ENCODE assay signal across 12 mouse cellular contexts in the genomic region with DNA sequence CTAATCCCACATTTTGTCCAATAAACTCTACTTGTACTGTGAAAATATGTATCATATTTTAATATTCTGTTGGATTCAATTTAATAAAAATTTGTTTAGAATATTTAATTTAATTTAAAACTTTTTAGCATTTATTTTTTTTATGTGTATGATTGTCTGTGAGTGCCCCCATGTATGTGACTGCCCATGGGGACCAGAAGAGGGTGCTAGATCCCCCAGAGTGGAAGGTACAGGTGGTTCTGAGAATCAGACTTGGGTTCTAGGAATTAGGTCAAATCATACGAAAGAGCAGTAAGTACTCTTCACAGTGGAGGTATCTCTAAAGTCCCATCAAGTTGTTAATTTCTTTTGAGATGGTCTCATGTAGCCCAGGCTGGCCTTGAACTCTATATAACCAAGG. TPM values are rescaled to one million over a fixed set of nuclear protein-coding genes. Genes with fewer than 3 reads are reported as not detected.
"Had no signal": no experiment of that assay in that cellular context is flagged by ENCODE, and none has a peak within 500 bp of the region (broad histone marks: within the 10 kb centered on the region; RNA-seq: fewer than 3 reads in every experiment).

No protein-coding gene starts in this region.

- H3K4me3 ChIP-seq: limb, embryonic 15.5 days; liver, embryonic 13.5 days; midbrain, embryonic 13.5 days; myocyte; neural tube, embryonic 15.5 days had no signal

- DNase-seq: kidney, adult 8-10 months; kidney, postnatal 36 days; liver, embryonic 13.5 days; lung, adult 18-20 months; right cerebral cortex, adult 18-20 months; right cerebral cortex, postnatal 25 days; thymus, postnatal 4 days had no signal

- H3K36me3 ChIP-seq: limb, embryonic 15.5 days; liver, embryonic 13.5 days; midbrain, embryonic 13.5 days; neural tube, embryonic 15.5 days had no signal

- ATAC-seq: midbrain, embryonic 13.5 days had no signal

- H3K27me3 ChIP-seq: limb, embryonic 15.5 days; liver, embryonic 13.5 days; midbrain, embryonic 13.5 days; neural tube, embryonic 15.5 days had no signal

- H3K4me1 ChIP-seq: limb, embryonic 15.5 days; liver, embryonic 13.5 days; midbrain, embryonic 13.5 days; neural tube, embryonic 15.5 days had no signal

- H3K9ac ChIP-seq: limb, embryonic 15.5 days; liver, embryonic 13.5 days; midbrain, embryonic 13.5 days; neural tube, embryonic 15.5 days had no signal

- H3K9me3 ChIP-seq: liver, embryonic 13.5 days; midbrain, embryonic 13.5 days; neural tube, embryonic 15.5 days had no signal

- H3K4me2 ChIP-seq: limb, embryonic 15.5 days; liver, embryonic 13.5 days; midbrain, embryonic 13.5 days; neural tube, embryonic 15.5 days had no signal

- H3K27ac ChIP-seq: limb, embryonic 15.5 days; liver, embryonic 13.5 days; midbrain, embryonic 13.5 days; neural tube, embryonic 15.5 days had no signal

RNA-seq across cellular contexts. Expression of a gene that starts 32.1 kb away (rescaled TPM):
- total RNA-seq: megakaryocyte-erythroid progenitor cell, adult 5-6 weeks had no signal
